Mouse (Mus musculus) kidney, postnatal 36 days (tissue): ENCODE data around the gene Zfp579.
"Not testable (repeated sequence)": the region's sequence is repeated elsewhere in the genome, so short reads cannot be mapped to it uniquely, and the experiment has no call there.

Experiments
- DNase-seq, 2 experiments: peaks; one replicate each; pipeline ENCODE4 v3.0.0; 2021 to 2022; ENCODE audit warnings: mixed read lengths in 2 of 2

The Zfp579 gene

GRCm38 (mm10) chr7:4996003-4996895 is at the start of gene Zfp579:
TSS of gene Zfp579 (minus strand) at chr7:4996158.
- DNase-seq = peak; percentile 93 to 95

GRCm38 (mm10) chr7:5044981-5045380 is 49.0 kb upstream of the Zfp579 start:
- no peak for DNase-seq

- DNase-seq = no peak
Measured at GRCm38 (mm10) chr7:5038940-5039339, 43.0 kb upstream of the Zfp579 start.

- peak; percentile 93 to 96 for DNase-seq
Measured at GRCm38 (mm10) chr7:5038109-5038732, 42.3 kb upstream of the Zfp579 start, which contains the start of gene Zfp784. TSS of gene Zfp784 (minus strand) at chr7:5038446.

DNA sequence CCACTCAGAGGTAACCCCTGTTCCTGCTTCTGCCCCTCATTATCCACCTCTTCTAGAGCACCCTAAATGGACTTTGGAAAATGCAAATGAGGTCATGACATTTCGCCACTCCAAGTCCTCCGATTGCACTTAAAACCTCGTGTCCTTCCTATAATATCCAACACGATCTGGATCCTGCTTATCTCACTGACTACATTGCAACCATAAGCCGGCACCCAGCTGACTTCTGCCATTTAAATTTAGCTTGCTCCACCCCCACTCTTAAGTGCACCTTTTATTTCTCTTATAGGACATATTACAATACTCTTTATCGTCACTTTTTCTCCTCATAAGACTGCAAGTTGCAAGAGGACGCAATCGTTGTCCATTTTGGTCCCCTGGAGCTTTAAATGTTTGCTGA is 41.5 kb upstream of the Zfp579 start:
- no peak for DNase-seq

DNA sequence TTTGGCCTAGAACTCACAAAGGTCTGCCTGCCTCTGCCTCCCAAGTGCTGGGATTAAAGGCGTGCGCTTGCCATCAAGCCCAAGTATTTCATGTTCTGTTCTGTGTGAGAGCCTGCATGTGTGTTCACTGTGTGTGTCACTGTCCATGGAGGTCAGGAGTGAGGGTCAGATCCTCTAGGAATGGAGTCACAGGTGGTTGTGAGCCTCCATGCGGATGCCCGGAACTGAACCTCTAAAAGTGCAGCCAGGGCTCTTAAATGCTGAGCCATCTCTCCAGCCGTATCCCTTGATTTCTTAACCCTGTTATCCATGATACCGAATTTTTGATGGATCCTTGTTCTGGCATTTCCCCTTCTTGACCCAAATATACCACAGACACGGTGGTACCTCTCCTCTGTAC is 41.1 kb upstream of the Zfp579 start:
- DNase-seq = no peak

- DNase-seq = no peak
Measured at GRCm38 (mm10) chr7:5036136-5036535, 40.2 kb upstream of the Zfp579 start.

- DNase-seq = no peak
Measured at GRCm38 (mm10) chr7:5035628-5036027, 39.7 kb upstream of the Zfp579 start.

DNA sequence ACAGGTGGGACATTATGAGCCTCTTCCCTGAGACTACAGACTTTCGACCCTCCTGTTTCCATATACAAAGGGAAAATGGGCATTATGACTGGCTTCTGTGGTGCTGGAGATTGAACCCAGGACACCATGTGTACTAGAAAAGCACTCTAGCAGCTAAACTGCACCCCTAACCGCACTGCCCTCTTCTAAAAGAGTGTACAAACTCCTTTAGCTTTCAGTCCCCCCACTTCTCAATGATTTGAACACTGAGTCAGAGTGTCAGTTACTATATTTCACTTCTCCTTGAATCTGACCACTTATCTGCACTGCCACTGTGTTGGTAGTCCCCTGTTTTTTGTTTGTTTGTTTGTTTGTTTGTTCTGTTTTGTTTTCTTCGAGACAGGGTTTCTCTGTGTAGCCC is 37.9 kb upstream of the Zfp579 start, which contains the start of gene 4632433K11Rik:
4632433K11Rik (plus strand) TSS at position 301 of the 400 bp plus-strand sequence.
- DNase-seq = no peak

DNA sequence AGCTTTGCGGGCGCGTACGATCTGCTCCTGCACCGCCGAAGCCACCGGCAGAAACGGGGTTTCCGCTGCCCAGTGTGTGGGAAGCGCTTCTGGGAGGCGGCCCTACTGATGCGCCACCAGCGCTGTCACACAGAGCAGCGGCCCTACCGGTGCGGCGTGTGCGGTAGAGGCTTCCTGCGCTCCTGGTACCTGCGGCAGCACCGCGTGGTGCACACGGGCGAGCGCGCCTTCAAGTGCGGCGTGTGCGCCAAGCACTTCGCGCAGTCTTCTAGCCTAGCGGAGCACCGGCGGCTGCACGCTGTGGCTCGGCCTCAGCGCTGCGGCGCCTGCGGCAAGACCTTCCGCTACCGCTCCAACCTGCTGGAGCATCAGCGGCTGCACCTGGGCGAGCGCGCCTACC is 35.5 kb upstream of the Zfp579 start:
- no peak for DNase-seq

DNA sequence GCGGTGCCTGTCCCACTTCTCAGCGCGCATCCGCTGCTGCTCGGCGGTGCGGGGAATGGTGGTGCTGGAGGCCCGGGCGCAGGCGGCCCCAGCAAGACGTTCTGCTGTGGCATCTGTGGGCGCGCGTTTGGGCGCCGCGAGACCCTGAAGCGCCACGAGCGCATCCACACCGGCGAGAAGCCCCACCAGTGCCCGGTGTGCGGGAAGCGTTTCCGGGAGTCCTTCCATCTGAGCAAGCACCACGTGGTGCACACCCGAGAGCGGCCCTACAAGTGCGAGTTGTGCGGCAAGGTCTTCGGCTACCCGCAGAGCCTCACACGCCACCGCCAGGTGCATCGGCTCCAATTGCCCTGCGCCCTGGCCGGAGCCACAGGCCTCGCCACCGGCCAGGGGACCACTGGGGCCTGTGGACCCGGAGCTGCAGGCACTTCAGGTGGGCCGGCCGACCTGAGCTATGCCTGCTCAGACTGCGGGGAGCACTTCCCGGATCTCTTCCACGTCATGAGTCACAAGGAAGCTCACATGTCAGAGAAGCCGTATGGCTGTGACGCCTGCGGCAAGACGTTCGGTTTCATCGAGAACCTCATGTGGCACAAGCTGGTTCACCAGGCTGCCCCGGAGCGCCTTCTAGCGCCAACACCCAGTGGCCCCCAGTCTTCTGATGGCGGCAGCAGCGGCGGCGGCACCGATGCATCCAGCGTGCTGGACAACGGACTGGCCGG is 34.8 kb upstream of the Zfp579 start:
- DNase-seq = no peak

GRCm38 (mm10) chr7:5029946-5030345 is 34.0 kb upstream of the Zfp579 start:
- no peak for DNase-seq

- DNase-seq = no peak
Measured at GRCm38 (mm10) chr7:5029543-5029942, 33.6 kb upstream of the Zfp579 start.

DNA sequence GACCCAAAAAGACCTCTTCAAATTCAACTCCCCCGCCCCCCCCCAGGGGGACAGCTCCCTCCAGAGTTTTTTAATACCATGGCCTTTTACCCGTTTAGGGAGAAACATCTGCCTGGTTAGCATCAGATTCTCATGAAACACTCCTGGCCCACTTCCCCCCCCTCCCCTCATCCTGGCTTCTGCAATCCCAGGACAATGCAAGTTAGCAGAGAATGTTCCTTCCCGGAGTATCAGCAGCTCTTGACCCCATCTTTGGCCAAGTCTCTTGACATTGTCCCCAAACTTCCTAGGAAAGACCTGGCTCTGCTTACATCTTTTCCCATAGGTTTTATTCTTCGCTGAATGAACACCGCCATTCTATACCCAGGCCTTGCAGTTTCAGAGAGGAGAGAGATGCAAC is 25.2 kb upstream of the Zfp579 start:
- no peak for DNase-seq

- DNase-seq = no peak
Measured at GRCm38 (mm10) chr7:5020685-5021084, 24.7 kb upstream of the Zfp579 start.

- peak; percentile 99 to 100 for DNase-seq
Measured at GRCm38 (mm10) chr7:5020000-5020681, 24.2 kb upstream of the Zfp579 start, which contains the start of the genes Zfp865 and Ccdc106. TSS of gene Zfp865 (plus strand) at chr7:5020376. TSS of gene Ccdc106 (plus strand) at chr7:5020553.

DNA sequence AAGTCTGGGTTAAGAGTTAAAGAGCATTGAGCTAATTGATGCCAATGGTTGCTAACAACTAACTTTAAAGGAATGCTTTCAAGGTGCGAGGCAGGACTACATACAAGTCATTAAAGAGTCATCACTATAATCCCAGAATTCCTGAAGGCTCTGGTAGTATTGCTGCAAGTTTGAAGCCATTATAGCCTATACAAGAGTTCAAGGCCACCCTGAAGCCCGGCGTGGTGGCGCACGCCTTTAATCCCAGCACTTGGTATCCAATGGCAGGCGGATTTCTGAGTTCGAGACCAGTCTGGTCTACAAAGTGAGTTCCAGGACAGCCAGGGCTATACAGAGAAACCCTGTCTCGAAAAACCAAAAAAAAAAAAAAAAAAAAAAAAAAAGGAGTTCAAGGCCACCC is 23.6 kb upstream of the Zfp579 start:
- DNase-seq = not testable (repeated sequence)

- no peak for DNase-seq
Measured at GRCm38 (mm10) chr7:5017931-5018330, 22.0 kb upstream of the Zfp579 start.

GRCm38 (mm10) chr7:5017352-5017751 is 21.4 kb upstream of the Zfp579 start:
- no peak for DNase-seq

GRCm38 (mm10) chr7:5016920-5017319 is 21.0 kb upstream of the Zfp579 start:
- DNase-seq = no peak

DNA sequence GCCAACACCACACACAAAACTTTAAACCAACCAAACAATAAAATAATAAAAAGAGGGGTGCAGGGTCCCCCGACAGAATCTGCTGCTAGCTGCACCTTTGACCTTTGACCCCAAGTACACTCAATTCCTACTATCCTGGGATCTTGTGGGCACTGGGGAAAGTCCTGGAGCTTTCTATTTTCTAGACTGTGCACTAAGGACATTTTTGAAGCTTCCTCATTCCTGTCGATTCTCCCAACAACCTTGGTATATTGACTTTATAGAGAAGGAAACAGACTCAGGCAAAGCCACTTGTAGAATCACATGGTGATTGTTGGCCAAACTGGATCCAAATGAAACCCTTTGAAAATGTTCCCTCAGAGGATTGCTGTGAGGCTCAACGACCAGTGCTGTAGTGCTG is 20.1 kb upstream of the Zfp579 start:
- peak in 1 of 2 experiments; percentile 33 for DNase-seq
